Mouse (Mus musculus) liver, embryonic 15.5 days (tissue): ENCODE measurements around the gene Aff1. TPM values are rescaled to one million over a fixed set of nuclear protein-coding genes. Genes with fewer than 3 reads are reported as not detected.

Experiments used
- ATAC-seq: fragments of 200-750 bp; cut with Nextera tagmentation; 2 replicates; pipeline ENCODE4 v1.8.0; 2017; ENCODE audit warnings: moderate number of reproducible peaks, mild to moderate bottlenecking, moderate library complexity; ENCODE audit not compliant: insufficient read depth
- H3K27ac ChIP-seq: fragments of 300-500 bp; sonication (generic); replicated peaks from 2 replicates; pipeline ENCODE4 v1.5.1; 2015; ENCODE audit warnings: mild to moderate bottlenecking, inconsistent platforms
- H3K27me3 ChIP-seq: fragments of 300-500 bp; sonication (generic); 2 replicates; pipeline ENCODE4 v1.6.1; 2015; ENCODE audit warnings: mild to moderate bottlenecking, inconsistent platforms
- H3K36me3 ChIP-seq: fragments of 300-500 bp; sonication (generic); replicated peaks from 2 replicates; pipeline ENCODE4 v1.6.1; 2015; ENCODE audit warnings: moderate library complexity, mild to moderate bottlenecking, inconsistent platforms
- H3K4me1 ChIP-seq: fragments of 300-500 bp; sonication (generic); replicated peaks from 2 replicates; pipeline ENCODE4 v1.6.1; 2015; ENCODE audit warnings: inconsistent platforms
- H3K4me2 ChIP-seq: fragments of 300-500 bp; sonication (generic); 2 replicates; pipeline ENCODE4 v1.6.1; 2015; ENCODE audit warnings: moderate library complexity, mild to moderate bottlenecking, inconsistent platforms
- H3K4me3 ChIP-seq: fragments of 300-500 bp; sonication (generic); replicated peaks from 2 replicates; pipeline ENCODE4 v1.5.1; 2015; ENCODE audit warnings: mild to moderate bottlenecking, inconsistent platforms
- H3K9ac ChIP-seq: fragments of 300-500 bp; sonication (generic); 2 replicates; pipeline ENCODE4 v1.6.1; 2015; ENCODE audit warnings: moderate library complexity, mild to moderate bottlenecking, inconsistent platforms
- H3K9me3 ChIP-seq: fragments of 300-500 bp; sonication (generic); replicated peaks from 2 replicates; pipeline ENCODE4 v1.6.1; 2016; ENCODE audit warnings: inconsistent platforms
- WGBS: fragments of 180-500 bp; shearing (Covaris S2); methylation state at CpG from one replicate; pipeline ENCODE4 v1.1.7; 2015; ENCODE audit warnings: mixed read lengths; ENCODE audit not compliant: insufficient replicate concordance; 5-methylcytosine and 5-hydroxymethylcytosine counted together
- polyA plus RNA-seq: library from polyadenylated mRNA; unstranded; fragments of >200 nt; fragmentation: Nextera tagmentation; extraction: Ambion mirVana; gene quantifications from 2 replicates; pipeline ENCODE4 v1.2.1, GENCODE M21; 2015

Gene Aff1
- polyA plus RNA-seq = 14.3 and 17.9 TPM in 2 replicates

GRCm38 (mm10) chr5:103691624-103692530 lies at the start of gene Aff1:
Gene Aff1 (plus strand): TSS chr5:103692374.
- H3K4me2 ChIP-seq = peak within 1 kb of the TSS; percentile 97
- peak; percentile 95 for ATAC-seq
- peaks cover 24% of the 10 kb centered on the region for H3K4me1 ChIP-seq
- H3K27ac ChIP-seq = peak within 1 kb of the TSS; percentile 61; the same call in 1 of the 2 replicates
- peaks cover 59% of the 10 kb centered on the region for H3K27me3 ChIP-seq
- under 1% methylated on average over 50 of the region's 50 CpGs for whole genome bisulfite sequencing
- H3K9me3 ChIP-seq = no peaks in the 10 kb centered on the region
- H3K36me3 ChIP-seq = no peaks in the 10 kb centered on the region
- H3K9ac ChIP-seq = peak within 1 kb of the TSS; percentile 72
- H3K4me3 ChIP-seq = peak within 1 kb of the TSS; percentile 71

DNA sequence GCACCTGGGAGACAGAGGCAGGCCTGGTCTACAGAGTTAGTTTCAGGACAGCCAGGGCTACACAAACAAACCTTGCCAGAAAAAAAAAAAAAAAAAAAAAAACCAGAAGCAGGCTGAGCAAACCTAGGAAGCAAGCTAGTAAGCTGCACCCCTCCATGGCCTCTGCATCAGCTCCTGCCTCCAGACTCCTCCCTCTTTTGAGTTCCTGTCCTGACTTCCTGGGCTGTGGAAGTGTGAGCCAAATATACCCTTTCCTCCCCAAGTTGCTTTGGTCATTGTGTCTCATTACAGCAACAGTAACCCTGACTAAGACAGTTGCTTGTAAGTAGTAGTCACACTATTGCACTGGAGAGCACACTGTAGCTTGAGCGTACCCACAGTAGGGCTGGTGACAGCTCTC lies 48.0 kb upstream of the Aff1 start:
- H3K4me1 ChIP-seq = no peaks in the 10 kb centered on the region
- H3K36me3 ChIP-seq = no peaks in the 10 kb centered on the region
- H3K27ac ChIP-seq = no peak overlapping the region
- no peak overlapping the region for H3K4me2 ChIP-seq
- 67% methylated on average over 1 of the region's 1 CpGs for WGBS
- H3K27me3 ChIP-seq = no peaks in the 10 kb centered on the region
- no peak overlapping the region for H3K4me3 ChIP-seq
- no peak overlapping the region for H3K9ac ChIP-seq
- no peak for ATAC-seq
- H3K9me3 ChIP-seq = no peaks in the 10 kb centered on the region

DNA sequence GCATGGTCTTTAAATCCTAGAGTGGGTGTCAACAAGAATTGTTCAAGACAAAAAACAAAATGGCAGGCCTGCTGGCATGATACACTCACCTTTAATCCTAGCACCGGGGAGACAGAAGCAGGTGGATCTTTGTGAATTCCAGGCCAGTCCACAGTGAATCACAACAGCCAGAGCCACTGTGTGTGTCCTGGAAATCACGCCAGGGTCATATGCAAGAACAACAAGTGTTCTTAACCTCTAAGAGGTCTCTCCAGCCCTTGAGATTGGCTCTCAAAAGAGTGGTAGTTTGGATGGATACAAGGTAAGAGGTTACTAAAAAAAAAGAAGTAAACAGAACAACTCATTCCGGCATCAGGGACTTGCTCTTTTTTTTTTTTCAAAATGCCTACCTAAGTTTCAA lies 44.9 kb upstream of the Aff1 start:
- Histone ChIP-seq H3K27me3 (no peaks in the 10 kb centered on the region), H3K36me3 (no peaks in the 10 kb centered on the region), H3K4me3 (no peak overlapping the region), H3K27ac (no peak overlapping the region), H3K4me2 (no peak overlapping the region), H3K9ac (no peak overlapping the region), H3K4me1 (no peaks in the 10 kb centered on the region), H3K9me3 (no peaks in the 10 kb centered on the region)
- no peak for ATAC-seq
- WGBS = 61% methylated on average over 3 of the region's 3 CpGs

DNA sequence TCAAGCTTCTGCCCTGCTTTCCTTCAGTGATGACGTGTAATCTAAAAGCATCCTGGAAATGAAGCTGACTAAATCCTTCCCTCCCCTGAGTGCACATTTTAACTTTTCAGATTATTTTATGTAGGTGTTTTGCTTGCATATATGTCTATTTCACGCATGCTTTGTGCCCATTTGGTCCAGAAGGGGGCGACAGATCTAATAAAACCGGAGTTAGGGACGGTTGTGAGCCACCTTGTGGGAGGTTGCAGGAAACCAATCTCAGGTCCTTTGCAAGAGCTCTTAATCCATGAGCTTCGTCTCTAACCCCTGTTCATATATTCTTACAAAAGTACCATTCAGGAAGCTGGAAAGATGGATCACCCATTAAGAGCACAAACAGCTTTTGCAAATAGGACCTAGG lies 37.9 kb upstream of the Aff1 start:
- 20% methylated on average over 6 of the region's 6 CpGs for WGBS
- Histone ChIP-seq H3K9ac (no peak overlapping the region), H3K27me3 (peaks cover 16% of the 10 kb centered on the region)

GRCm38 (mm10) chr5:103654780-103655179 lies 37.4 kb upstream of the Aff1 start:
- H3K4me1 ChIP-seq = peaks cover 9% of the 10 kb centered on the region
- H3K36me3 ChIP-seq = no peaks in the 10 kb centered on the region
- no peak overlapping the region for H3K4me3 ChIP-seq
- peak overlapping the region; percentile 88; the same call in 1 of the 2 replicates for H3K4me2 ChIP-seq
- peaks cover 16% of the 10 kb centered on the region for H3K27me3 ChIP-seq
- H3K27ac ChIP-seq = no peak overlapping the region
- no peaks in the 10 kb centered on the region for H3K9me3 ChIP-seq
- ATAC-seq = no peak
- no peak overlapping the region for H3K9ac ChIP-seq
- 55% methylated on average over 4 of the region's 4 CpGs for WGBS

More for the DNA sequence above, 37.9 kb upstream of the Aff1 start:
- no peak overlapping the region for H3K27ac ChIP-seq
- no peaks in the 10 kb centered on the region for H3K9me3 ChIP-seq
- ATAC-seq = no peak
- no peak overlapping the region for H3K4me2 ChIP-seq
- H3K36me3 ChIP-seq = no peaks in the 10 kb centered on the region
- H3K4me1 ChIP-seq = peaks cover 9% of the 10 kb centered on the region
- no peak overlapping the region for H3K4me3 ChIP-seq

GRCm38 (mm10) chr5:103655346-103656118 lies 36.6 kb upstream of the Aff1 start, which contains the start of gene 1700016H13Rik:
Gene 1700016H13Rik (minus strand): TSS chr5:103656010.
- Histone ChIP-seq H3K4me1 (peaks cover 9% of the 10 kb centered on the region), H3K4me2 (peak within 1 kb of the TSS; percentile 88), H3K9ac (peak within 1 kb of the TSS; percentile 37; the same call in 1 of the 2 replicates), H3K4me3 (peak within 1 kb of the TSS; percentile 57), H3K9me3 (no peaks in the 10 kb centered on the region), H3K27ac (no peak within 1 kb of the TSS), H3K27me3 (peaks cover 16% of the 10 kb centered on the region), H3K36me3 (no peaks in the 10 kb centered on the region)
- peak; percentile 71 for ATAC-seq
- WGBS = under 1% methylated on average over 49 of the region's 56 CpGs

DNA sequence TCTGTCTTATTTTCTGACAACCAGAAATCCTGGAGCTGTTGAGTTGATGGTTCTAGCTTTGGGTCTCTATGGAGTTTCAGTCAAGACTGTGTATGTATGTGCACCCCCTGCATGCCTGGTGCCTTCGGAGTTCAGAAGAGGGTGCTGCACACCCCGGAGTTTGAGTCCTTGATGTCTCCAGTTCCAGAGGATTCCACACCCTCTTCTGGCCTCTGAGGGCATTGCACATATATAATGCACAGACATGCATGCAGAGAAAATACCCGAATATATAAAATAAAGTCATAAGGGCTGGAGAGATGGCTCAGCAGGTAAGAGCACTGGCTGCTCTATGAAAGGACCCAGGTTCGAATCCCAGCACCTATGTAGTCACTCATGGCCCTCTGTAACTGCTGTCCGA lies 33.3 kb upstream of the Aff1 start:
- no peak for ATAC-seq
- no peaks in the 10 kb centered on the region for H3K9me3 ChIP-seq
- no peak overlapping the region for H3K4me2 ChIP-seq
- 48% methylated on average over 5 of the region's 5 CpGs for WGBS
- no peak overlapping the region for H3K27ac ChIP-seq
- no peak overlapping the region for H3K9ac ChIP-seq
- H3K4me1 ChIP-seq = peaks cover 9% of the 10 kb centered on the region
- H3K36me3 ChIP-seq = no peaks in the 10 kb centered on the region
- peaks cover 16% of the 10 kb centered on the region for H3K27me3 ChIP-seq
- H3K4me3 ChIP-seq = no peak overlapping the region

DNA sequence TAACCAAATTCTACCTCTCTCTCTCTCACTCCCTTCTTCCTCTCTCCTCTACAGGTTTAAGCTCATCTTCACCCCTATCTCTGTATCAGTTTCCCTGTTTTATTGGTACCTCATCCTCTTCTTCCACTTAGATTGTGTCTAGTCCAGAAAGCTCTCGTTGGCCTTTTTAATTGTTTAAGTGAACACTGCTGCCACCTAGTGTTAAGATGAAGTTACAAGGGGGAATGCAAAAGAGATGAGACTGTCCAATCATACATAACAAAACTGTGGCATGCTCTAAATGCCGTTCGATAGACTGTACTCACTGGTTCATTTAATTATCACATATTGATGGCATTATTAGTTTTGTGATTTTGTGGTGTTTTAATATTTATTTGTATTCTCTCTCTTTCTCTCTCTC lies 32.6 kb upstream of the Aff1 start:
- WGBS = 31% methylated on average over 3 of the region's 3 CpGs
- ATAC-seq = no peak
- Histone ChIP-seq H3K4me3 (no peak overlapping the region), H3K4me1 (peaks cover 9% of the 10 kb centered on the region), H3K9ac (no peak overlapping the region), H3K4me2 (no peak overlapping the region), H3K36me3 (no peaks in the 10 kb centered on the region), H3K27me3 (peaks cover 16% of the 10 kb centered on the region), H3K9me3 (no peaks in the 10 kb centered on the region), H3K27ac (no peak overlapping the region)

DNA sequence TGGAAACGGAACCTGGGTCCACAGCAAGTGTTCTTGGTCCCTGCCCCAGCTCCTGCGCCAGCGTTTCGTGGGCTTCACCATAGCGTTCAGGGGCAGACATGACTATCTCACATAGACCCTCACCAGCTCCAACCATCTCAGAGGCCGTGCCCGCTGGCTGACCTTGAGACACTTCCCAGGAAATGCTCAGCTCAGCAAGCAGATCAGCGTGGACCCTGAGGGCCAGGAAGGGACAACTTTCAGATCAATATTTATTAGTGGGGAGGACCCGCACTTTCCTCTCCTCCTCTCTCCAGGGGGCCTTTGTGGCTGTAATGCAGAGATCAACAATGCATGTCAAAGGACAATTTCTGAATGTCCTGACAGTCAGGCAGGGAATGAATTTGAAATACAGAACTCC lies 27.2 kb upstream of the Aff1 start:
- Histone ChIP-seq H3K27me3 (no peaks in the 10 kb centered on the region), H3K9me3 (no peaks in the 10 kb centered on the region), H3K27ac (no peak overlapping the region), H3K4me3 (no peak overlapping the region), H3K36me3 (no peaks in the 10 kb centered on the region), H3K4me2 (no peak overlapping the region), H3K4me1 (no peaks in the 10 kb centered on the region), H3K9ac (no peak overlapping the region)
- no peak for ATAC-seq
- WGBS = 67% methylated on average over 9 of the region's 9 CpGs

- no peak for ATAC-seq
- WGBS = 45% methylated on average over 2 of the region's 2 CpGs
Observed at GRCm38 (mm10) chr5:103665876-103666275, 26.3 kb upstream of the Aff1 start.

GRCm38 (mm10) chr5:103671858-103672257 lies 20.3 kb upstream of the Aff1 start:
- no peak overlapping the region for H3K9ac ChIP-seq
- 42% methylated on average over 3 of the region's 3 CpGs for WGBS
- H3K36me3 ChIP-seq = no peaks in the 10 kb centered on the region
- no peak overlapping the region for H3K27ac ChIP-seq
- no peaks in the 10 kb centered on the region for H3K4me1 ChIP-seq
- H3K27me3 ChIP-seq = 0 out of 2 replicates have a peak, but pooled peaks cover 3% of the 10 kb centered on the region
- no peaks in the 10 kb centered on the region for H3K9me3 ChIP-seq
- no peak overlapping the region for H3K4me2 ChIP-seq
- no peak for ATAC-seq
- no peak overlapping the region for H3K4me3 ChIP-seq

More at GRCm38 (mm10) chr5:103665876-103666275, 26.3 kb upstream of the Aff1 start:
- H3K27me3 ChIP-seq = no peaks in the 10 kb centered on the region
- H3K27ac ChIP-seq = no peak overlapping the region
- H3K36me3 ChIP-seq = no peaks in the 10 kb centered on the region
- no peak overlapping the region for H3K9ac ChIP-seq
- H3K4me2 ChIP-seq = no peak overlapping the region
- no peak overlapping the region for H3K4me3 ChIP-seq
- H3K9me3 ChIP-seq = no peaks in the 10 kb centered on the region
- H3K4me1 ChIP-seq = no peaks in the 10 kb centered on the region
